Mouse (Mus musculus): ENCODE measurements at regions not wholly inside any gene's neighbourhood (a gene's known extent, or its start where the extent isn't known, plus 50 kb on each side); places are given as distances from the start of the nearest gene placed in this dataset.

GRCm38 (mm10) chr2:169319521-169319920 lies 268.0 kb downstream of the Gm11011 start:
- no peak for DNase-seq
- 92% methylated on average over 5 of the region's 5 CpGs for WGBS

GRCm38 (mm10) chr2:169314396-169314930 lies 273.1 kb downstream of the Gm11011 start:
- no peak overlapping the region for H3K27ac ChIP-seq (ENCODE audit: control insufficient read depth, insufficient read depth, low read length)
- no peaks in the 10 kb centered on the region for H3K27me3 ChIP-seq (ENCODE audit: control insufficient read depth, insufficient read depth, low read length)
- WGBS = 57% methylated on average over 2 of the region's 2 CpGs
- no peak for DNase-seq
- no peaks in the 10 kb centered on the region for H3K4me1 ChIP-seq (replicated peaks; ENCODE audit: control insufficient read depth, insufficient read depth, low read length)
- TF ChIP-seq CTCF (IDR thresholded peaks at IDR 0.05; ENCODE audit: borderline replicate concordance, control insufficient read depth, extremely low read depth, insufficient read depth, low read length, poor library complexity) (no peak), POLR2A (IDR thresholded peaks at IDR 0.05; ENCODE audit: control insufficient read depth, extremely low read depth, insufficient read depth, low read length, poor library complexity) (no peak)
- H3K4me3 ChIP-seq (ENCODE audit: control insufficient read depth, insufficient read depth, low read length) = no peak overlapping the region
- no peaks in the 10 kb centered on the region for H3K36me3 ChIP-seq (ENCODE audit: control insufficient read depth, insufficient read depth, low read length)

More at GRCm38 (mm10) chr2:169319521-169319920, 268.0 kb downstream of the Gm11011 start:
- no peaks in the 10 kb centered on the region for H3K4me1 ChIP-seq (replicated peaks; ENCODE audit: control insufficient read depth, insufficient read depth, low read length)
- H3K4me3 ChIP-seq (ENCODE audit: control insufficient read depth, insufficient read depth, low read length) = no peak overlapping the region
- TF ChIP-seq POLR2A (IDR thresholded peaks at IDR 0.05; ENCODE audit: control insufficient read depth, extremely low read depth, insufficient read depth, low read length, poor library complexity) (no peak), CTCF (IDR thresholded peaks at IDR 0.05; ENCODE audit: borderline replicate concordance, control insufficient read depth, extremely low read depth, insufficient read depth, low read length, poor library complexity) (no peak)
- no peak overlapping the region for H3K27ac ChIP-seq (ENCODE audit: control insufficient read depth, insufficient read depth, low read length)
- H3K36me3 ChIP-seq (ENCODE audit: control insufficient read depth, insufficient read depth, low read length) = no peaks in the 10 kb centered on the region
- no peaks in the 10 kb centered on the region for H3K27me3 ChIP-seq (ENCODE audit: control insufficient read depth, insufficient read depth, low read length)

DNA sequence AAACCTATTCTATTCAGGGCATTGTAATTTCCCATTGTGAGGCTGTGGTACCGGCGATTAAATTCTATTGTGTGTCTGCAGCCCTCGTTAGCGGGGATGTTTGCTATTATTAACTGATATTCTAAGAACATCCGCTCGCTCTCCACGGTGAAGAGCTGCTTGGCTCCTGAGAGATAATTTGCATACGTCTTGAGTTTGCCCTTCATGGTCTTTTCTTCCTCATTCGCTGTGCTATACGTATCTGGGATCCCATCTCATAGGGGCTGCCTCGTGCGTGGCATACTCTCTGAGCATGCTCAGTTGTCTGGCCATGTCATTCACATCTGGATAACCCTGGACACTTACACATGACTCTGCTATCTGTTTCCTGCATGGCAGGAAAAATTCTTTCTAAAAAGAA lies 275.7 kb downstream of the Gm11011 start:
- DNase-seq = no peak
- H3K27me3 ChIP-seq (ENCODE audit: control insufficient read depth, insufficient read depth, low read length) = no peaks in the 10 kb centered on the region
- no peak overlapping the region for H3K4me3 ChIP-seq (ENCODE audit: control insufficient read depth, insufficient read depth, low read length)
- 88% methylated on average over 12 of the region's 12 CpGs for WGBS
- H3K36me3 ChIP-seq (ENCODE audit: control insufficient read depth, insufficient read depth, low read length) = no peaks in the 10 kb centered on the region
- TF ChIP-seq POLR2A (IDR thresholded peaks at IDR 0.05; ENCODE audit: control insufficient read depth, extremely low read depth, insufficient read depth, low read length, poor library complexity) = no peak
- no peak for TF ChIP-seq CTCF (IDR thresholded peaks at IDR 0.05; ENCODE audit: borderline replicate concordance, control insufficient read depth, extremely low read depth, insufficient read depth, low read length, poor library complexity)
- H3K4me1 ChIP-seq (replicated peaks; ENCODE audit: control insufficient read depth, insufficient read depth, low read length) = no peaks in the 10 kb centered on the region
- no peak overlapping the region for H3K27ac ChIP-seq (ENCODE audit: control insufficient read depth, insufficient read depth, low read length)

DNA sequence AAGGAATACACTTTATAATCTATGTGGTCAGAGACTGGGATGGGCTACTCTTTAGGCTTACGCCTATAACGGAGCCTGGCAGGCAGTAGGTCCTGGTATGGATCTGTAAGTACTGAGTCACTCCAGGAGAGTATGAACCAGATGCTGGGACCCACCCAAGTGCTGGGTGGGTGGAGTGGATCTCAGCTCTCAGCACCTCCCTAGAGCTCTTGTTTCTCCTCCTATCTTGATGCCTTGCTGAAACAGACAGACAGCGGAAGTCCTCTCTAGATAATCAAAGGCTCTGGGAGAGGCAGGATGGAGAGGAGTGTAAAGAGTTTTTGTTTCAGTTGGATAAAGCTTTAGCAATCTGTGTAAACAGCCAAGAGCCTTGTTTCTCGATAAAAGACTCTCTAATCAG lies 276.2 kb downstream of the Gm11011 start:
- DNase-seq = no peak
- no peaks in the 10 kb centered on the region for H3K4me1 ChIP-seq (replicated peaks; ENCODE audit: control insufficient read depth, insufficient read depth, low read length)
- WGBS = 86% methylated on average over 4 of the region's 4 CpGs
- H3K36me3 ChIP-seq (ENCODE audit: control insufficient read depth, insufficient read depth, low read length) = no peaks in the 10 kb centered on the region
- no peak overlapping the region for H3K27ac ChIP-seq (ENCODE audit: control insufficient read depth, insufficient read depth, low read length)
- TF ChIP-seq CTCF (IDR thresholded peaks at IDR 0.05; ENCODE audit: borderline replicate concordance, control insufficient read depth, extremely low read depth, insufficient read depth, low read length, poor library complexity) = no peak
- no peak for TF ChIP-seq POLR2A (IDR thresholded peaks at IDR 0.05; ENCODE audit: control insufficient read depth, extremely low read depth, insufficient read depth, low read length, poor library complexity)
- H3K27me3 ChIP-seq (ENCODE audit: control insufficient read depth, insufficient read depth, low read length) = no peaks in the 10 kb centered on the region
- H3K4me3 ChIP-seq (ENCODE audit: control insufficient read depth, insufficient read depth, low read length) = no peak overlapping the region

DNA sequence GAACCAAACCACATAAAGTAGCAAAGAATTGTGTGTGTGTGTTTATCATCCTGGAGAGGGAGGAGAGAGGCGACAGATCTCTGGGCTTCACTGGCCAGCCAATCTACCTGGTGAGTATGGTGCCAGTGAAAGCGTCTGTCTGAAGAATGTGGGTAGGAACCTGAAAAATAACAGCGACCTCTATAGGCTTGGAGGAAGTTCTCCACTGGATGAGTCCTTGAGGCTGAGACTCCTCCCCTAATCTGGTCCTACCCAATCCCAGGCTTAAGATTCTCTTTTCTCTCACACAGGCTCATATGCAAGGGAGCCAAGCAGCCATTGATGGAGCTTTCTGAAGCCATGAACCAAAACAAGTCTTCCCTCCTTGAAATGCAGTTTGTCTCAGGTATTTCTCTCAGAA lies 283.2 kb downstream of the Gm11011 start:
- Histone ChIP-seq H3K4me1 (replicated peaks; ENCODE audit: control insufficient read depth, insufficient read depth, low read length) (no peaks in the 10 kb centered on the region; the same call in 1 of the 2 replicates), H3K36me3 (ENCODE audit: control insufficient read depth, insufficient read depth, low read length) (no peaks in the 10 kb centered on the region), H3K4me3 (ENCODE audit: control insufficient read depth, insufficient read depth, low read length) (no peak overlapping the region), H3K27me3 (ENCODE audit: control insufficient read depth, insufficient read depth, low read length) (no peaks in the 10 kb centered on the region), H3K27ac (ENCODE audit: control insufficient read depth, insufficient read depth, low read length) (no peak overlapping the region)
- 92% methylated on average over 3 of the region's 3 CpGs for WGBS
- TF ChIP-seq CTCF (IDR thresholded peaks at IDR 0.05; ENCODE audit: borderline replicate concordance, control insufficient read depth, extremely low read depth, insufficient read depth, low read length, poor library complexity) (no peak), POLR2A (IDR thresholded peaks at IDR 0.05; ENCODE audit: control insufficient read depth, extremely low read depth, insufficient read depth, low read length, poor library complexity) (no peak)
- DNase-seq = no peak

GRCm38 (mm10) chr2:169300966-169301365 lies 286.6 kb downstream of the Gm11011 start:
- 94% methylated on average over 4 of the region's 4 CpGs for WGBS

DNA sequence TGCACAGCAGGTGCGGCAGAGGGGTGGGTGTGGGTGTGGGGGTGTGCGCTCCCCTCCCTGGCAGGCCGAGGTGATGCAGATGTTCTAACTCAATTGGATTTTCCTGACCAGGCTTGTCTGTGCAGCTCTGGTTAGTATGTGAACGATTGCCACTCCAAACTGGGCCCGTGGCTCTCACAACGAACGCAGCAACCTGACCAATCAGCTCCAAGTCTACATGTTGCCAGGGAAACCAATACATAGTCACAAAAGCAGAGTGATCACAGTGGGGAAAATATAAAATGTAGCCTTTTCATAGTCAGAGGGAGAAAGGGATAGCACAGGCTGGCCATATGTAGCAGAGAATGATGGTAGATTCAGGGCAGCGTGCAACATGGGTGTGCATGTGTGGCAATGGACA lies 287.1 kb downstream of the Gm11011 start:
- WGBS = 89% methylated on average over 8 of the region's 8 CpGs
- Histone ChIP-seq H3K27ac (ENCODE audit: control insufficient read depth, insufficient read depth, low read length) (no peak overlapping the region), H3K36me3 (ENCODE audit: control insufficient read depth, insufficient read depth, low read length) (no peaks in the 10 kb centered on the region), H3K4me3 (ENCODE audit: control insufficient read depth, insufficient read depth, low read length) (no peak overlapping the region), H3K4me1 (replicated peaks; ENCODE audit: control insufficient read depth, insufficient read depth, low read length) (peaks cover 5% of the 10 kb centered on the region; the same call in 1 of the 2 replicates), H3K27me3 (ENCODE audit: control insufficient read depth, insufficient read depth, low read length) (no peaks in the 10 kb centered on the region)
- DNase-seq = no peak
- TF ChIP-seq CTCF (IDR thresholded peaks at IDR 0.05; ENCODE audit: borderline replicate concordance, control insufficient read depth, extremely low read depth, insufficient read depth, low read length, poor library complexity) (no peak), POLR2A (IDR thresholded peaks at IDR 0.05; ENCODE audit: control insufficient read depth, extremely low read depth, insufficient read depth, low read length, poor library complexity) (no peak)

More at GRCm38 (mm10) chr2:169300966-169301365, 286.6 kb downstream of the Gm11011 start:
- Histone ChIP-seq H3K27me3 (ENCODE audit: control insufficient read depth, insufficient read depth, low read length) (no peaks in the 10 kb centered on the region), H3K4me3 (ENCODE audit: control insufficient read depth, insufficient read depth, low read length) (no peak overlapping the region), H3K4me1 (replicated peaks; ENCODE audit: control insufficient read depth, insufficient read depth, low read length) (peaks cover 5% of the 10 kb centered on the region; the same call in 1 of the 2 replicates), H3K36me3 (ENCODE audit: control insufficient read depth, insufficient read depth, low read length) (no peaks in the 10 kb centered on the region), H3K27ac (ENCODE audit: control insufficient read depth, insufficient read depth, low read length) (no peak overlapping the region)
- DNase-seq = no peak
- TF ChIP-seq CTCF (IDR thresholded peaks at IDR 0.05; ENCODE audit: borderline replicate concordance, control insufficient read depth, extremely low read depth, insufficient read depth, low read length, poor library complexity) (no peak), POLR2A (IDR thresholded peaks at IDR 0.05; ENCODE audit: control insufficient read depth, extremely low read depth, insufficient read depth, low read length, poor library complexity) (no peak)

Data from thymus, adult 2 months (tissue).